Mouse (Mus musculus) ES-Bruce4 (cell line): Measurements from ENCODE around the gene Gpr63.

Experiments used
- CTCF ChIP-seq: IDR thresholded peaks from one replicate; pipeline ENCODE4 v1.8.1; 2011; ENCODE audit warnings: low read depth, low read length
- POLR2A ChIP-seq: IDR thresholded peaks from one replicate; pipeline ENCODE4 v1.8.1; 2011; ENCODE audit warnings: low read length; ENCODE audit not compliant: insufficient read depth

DNA sequence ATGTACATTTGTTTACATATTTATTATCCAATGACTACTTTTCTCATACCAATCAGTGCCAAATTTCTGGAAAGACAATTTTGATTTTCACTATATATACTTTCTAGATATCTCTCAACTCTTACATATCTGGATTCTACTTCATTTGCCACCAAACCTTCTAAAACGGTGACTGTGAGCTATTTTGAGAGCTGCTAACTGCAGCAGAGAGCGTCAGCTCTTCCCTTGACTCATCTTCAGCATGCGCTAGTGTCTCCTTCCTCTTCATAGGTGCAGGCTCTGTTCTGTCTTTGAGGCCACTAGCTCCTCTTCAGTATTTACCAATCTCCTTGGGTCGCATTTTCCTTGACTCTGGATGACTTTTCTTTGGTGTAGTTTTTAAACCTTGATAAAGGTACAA is 63.7 kb downstream of the Gpr63 start:
- TF ChIP-seq CTCF = no peak
- no peak for TF ChIP-seq POLR2A
